Mouse (Mus musculus) left cerebral cortex, postnatal 14 days (tissue): Measurements from ENCODE around the gene Aamp. TPM values are rescaled to one million over a fixed set of nuclear protein-coding genes. Genes with fewer than 3 reads are reported as not detected.

Experiments
- DNase-seq, 2 experiments: peaks; one replicate each; pipeline ENCODE4 v3.0.0; 2021 to 2022; ENCODE audit warnings: low spot score in 2 of 2, mixed read lengths in 1 of 2
- intact Hi-C: fragments of 180-260 bp; cut with DNase I; formaldehyde crosslinking; loops from one replicate; pipeline ENCODE4 v1.15.1; 2025
- total RNA-seq, 2 experiments: library from RNA; stranded (reverse); gene quantifications; 2 replicates each; pipeline ENCODE4 v1.2.3; 2021

The Aamp gene
- total RNA-seq, 2 experiments from 2014 or later: 135 to 137 TPM

- DNase-seq: peak in 1 of 2 experiments; percentile 43
- intact Hi-C loops: no loop called here
These were observed 19.2 kb upstream of the Aamp start for GRCm38 (mm10) chr1:74303509-74304338.

DNA sequence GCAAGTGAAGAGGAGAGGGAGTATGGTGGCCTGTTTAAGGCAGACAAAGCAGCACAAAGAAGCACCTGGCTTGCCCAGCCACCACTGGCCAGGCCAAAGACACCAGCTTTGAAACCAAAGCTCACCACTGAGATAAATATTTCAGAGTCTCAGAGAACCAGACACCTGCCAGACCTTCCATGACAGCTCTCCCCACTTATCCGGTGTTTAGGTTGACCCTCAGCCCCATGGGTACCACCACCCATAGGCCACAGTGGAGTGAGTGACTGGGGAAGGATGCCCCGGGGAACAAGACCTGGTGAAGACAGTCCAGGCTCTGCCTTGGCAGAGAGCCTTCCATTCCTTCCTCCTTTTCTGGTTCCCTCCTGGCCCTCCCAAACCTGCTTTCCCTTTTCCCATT is 18.3 kb upstream of the Aamp start:
- intact Hi-C loops: no loop called here
- DNase-seq: no peak

GRCm38 (mm10) chr1:74302229-74302628 is 17.7 kb upstream of the Aamp start:
- intact Hi-C loops: no loop called here
- no peak for DNase-seq

- intact Hi-C loops: no loop called here
These were observed 16.0 kb upstream of the Aamp start for GRCm38 (mm10) chr1:74300347-74301110.

GRCm38 (mm10) chr1:74298996-74299395 is 14.5 kb upstream of the Aamp start:
- DNase-seq: no peak
- intact Hi-C loops: no loop called here

More at GRCm38 (mm10) chr1:74300347-74301110, 16.0 kb upstream of the Aamp start:
- no peak for DNase-seq

GRCm38 (mm10) chr1:74298157-74298750 is 13.7 kb upstream of the Aamp start:
- DNase-seq: no peak
- intact Hi-C loops: no loop called here

GRCm38 (mm10) chr1:74297269-74297668 is 12.7 kb upstream of the Aamp start:
- DNase-seq: no peak
- intact Hi-C loops: no loop called here

GRCm38 (mm10) chr1:74296477-74296876 is 11.9 kb upstream of the Aamp start:
- intact Hi-C loops: no loop called here
- no peak for DNase-seq

DNA sequence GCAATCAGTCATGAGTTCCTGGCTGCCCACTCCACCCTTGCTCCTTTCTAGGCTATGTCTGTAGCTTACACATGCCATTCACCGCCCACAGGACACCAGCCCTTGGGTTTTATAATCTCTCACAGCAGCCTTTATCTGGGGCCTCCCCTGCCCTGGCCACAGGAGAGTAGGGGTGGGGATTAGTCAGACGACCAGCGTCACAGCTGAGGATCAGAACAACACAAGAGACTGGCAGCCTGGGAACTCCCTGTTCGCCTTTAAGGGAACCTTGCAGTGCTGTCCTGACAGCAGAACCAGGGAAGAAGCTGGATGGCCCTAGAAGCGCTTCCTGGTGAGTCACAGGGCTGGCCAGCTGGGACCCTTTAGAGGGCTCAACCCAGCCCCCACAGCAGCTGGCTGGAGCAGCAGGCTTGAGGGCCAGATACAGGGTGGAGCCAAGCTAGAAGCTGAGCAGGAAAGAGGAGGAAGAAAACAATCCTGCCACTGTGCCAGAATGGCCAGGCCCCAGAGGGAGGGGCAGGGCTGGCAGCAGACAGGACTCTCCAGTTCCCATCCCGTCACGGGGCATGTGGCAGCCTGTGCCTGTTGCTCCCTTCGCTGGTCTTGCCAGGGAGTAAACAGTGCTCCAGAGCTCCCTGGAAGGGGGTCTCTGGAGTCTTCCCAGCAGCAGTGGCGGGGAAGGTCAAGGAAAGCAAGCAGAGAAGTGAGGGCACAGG is 11.1 kb upstream of the Aamp start:
- intact Hi-C loops: no loop called here
- DNase-seq: peak; percentile 74 to 90

GRCm38 (mm10) chr1:74294733-74295455 is 10.4 kb upstream of the Aamp start:
- no peak for DNase-seq
- intact Hi-C loops: no loop called here

GRCm38 (mm10) chr1:74294090-74294643 is 9.6 kb upstream of the Aamp start:
- intact Hi-C loops: no loop called here
- DNase-seq: no peak

DNA sequence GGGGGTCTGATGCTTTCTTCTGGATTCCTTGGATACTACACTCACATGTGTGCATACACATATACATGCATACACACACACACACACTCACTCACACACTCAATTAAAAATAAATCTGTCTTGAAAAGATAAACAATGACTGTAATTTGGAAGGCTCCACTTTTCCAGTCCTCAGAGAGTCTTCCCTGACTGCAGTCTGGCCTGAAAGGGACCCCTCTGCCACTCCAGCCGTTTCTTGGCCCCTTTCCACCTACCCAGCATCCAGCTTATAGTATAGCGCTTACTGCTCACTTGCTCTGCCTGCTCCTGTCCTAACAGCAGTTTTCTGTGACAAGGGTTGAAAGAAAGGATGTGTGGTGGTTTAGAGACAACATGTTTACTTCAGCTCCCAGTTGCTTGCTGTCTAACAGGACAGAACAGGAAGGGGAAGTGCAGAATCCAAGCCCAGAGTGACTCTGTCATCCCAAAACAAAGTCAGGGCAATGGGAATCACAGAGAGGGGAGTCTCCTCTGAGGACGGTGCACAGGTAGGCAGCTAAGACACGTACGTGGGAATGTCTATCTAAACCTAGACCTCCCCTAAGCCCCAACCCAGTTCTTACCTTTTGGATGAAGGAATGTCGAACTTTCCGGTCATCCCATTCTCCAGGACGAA is 8.9 kb upstream of the Aamp start:
- intact Hi-C loops: no loop called here
- no peak for DNase-seq

DNA sequence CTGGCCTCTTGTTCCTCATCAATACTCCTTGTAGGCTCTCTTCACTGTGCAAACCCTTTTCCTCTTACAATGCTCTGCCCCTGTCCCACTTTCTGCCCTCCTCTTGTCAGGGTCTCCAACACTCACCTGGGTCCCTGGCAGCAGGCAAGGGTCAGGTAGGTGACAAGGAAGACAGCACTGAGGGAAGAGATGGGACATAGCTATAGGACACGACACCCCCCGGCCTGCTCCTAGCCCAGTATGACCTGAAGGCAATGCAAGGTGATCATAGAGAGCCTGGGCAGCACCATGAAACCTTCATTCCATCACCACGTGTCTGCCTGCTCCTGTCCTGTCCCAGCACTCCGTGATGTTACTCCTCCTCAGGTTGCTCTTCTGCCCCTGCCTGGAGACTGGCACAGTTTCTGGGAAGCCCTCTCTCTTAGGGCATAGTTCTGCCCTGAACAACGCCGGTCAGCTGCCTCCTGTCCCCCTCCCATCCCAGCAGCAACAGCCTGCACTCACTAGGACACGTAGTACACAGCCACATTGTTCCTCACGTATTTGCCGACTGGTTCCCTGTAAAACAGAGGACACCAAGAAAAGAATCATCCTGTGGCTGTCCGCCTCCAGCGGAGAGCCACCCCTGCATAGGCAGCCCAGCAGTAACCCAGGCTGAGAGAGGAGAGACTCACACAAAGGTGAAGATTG is 7.9 kb upstream of the Aamp start:
- intact Hi-C loops: no loop called here
- no peak for DNase-seq

GRCm38 (mm10) chr1:74290141-74290540 is 5.6 kb upstream of the Aamp start:
- intact Hi-C loops: no loop called here
- DNase-seq: no peak

DNA sequence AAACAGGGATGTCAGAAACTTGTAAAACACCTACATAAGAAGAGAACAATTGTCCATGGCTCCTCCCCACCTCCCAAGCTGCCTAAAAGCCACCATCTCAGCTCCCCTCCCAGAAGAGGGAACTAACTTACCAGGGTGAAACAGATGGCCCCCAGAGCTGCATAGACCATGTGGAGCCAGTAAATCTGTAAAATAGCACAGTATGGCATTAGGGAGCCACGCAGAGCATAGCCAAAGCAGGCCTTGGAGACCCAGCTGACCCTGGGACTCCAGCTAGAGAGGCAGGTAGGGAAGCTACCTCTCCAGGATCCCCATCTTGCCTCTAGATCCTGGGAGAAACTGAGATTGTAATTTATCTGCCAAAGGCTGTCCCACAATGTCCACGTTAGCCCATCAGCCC is 5.2 kb upstream of the Aamp start:
- intact Hi-C loops: loop anchor here (5.0 kb wide), 1 partner anchor 163 kb away; no protein-coding TSS in a partner anchor
- DNase-seq: no peak

- DNase-seq: no peak
- intact Hi-C loops: loop anchor here (5.0 kb wide), 1 partner anchor 163 kb away; no protein-coding TSS in a partner anchor
These were observed 4.7 kb upstream of the Aamp start for GRCm38 (mm10) chr1:74289248-74289647.

DNA sequence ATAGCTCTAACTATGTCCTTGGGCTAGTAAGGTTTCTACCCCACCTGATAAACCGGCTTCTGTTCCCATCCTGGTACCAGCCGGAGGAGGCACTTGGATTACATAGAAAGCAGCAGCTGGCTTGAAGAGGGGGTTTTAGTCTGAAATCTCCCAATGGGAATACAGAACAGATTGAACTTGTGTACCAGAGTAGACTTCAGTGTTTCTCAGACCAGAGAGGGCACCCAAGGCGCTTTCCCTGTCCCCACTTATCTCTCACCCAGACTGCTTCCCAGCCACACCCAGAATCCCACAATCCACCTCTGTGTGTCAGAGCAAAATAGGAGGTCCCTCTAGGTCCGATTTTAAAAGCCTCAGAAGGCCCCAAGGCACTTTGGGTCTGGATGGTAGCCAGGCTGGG is 3.8 kb upstream of the Aamp start:
- intact Hi-C loops: loop anchor here (5.0 kb wide), 1 partner anchor 164 kb away; no protein-coding TSS in a partner anchor
- no peak for DNase-seq
